Mouse (Mus musculus): ENCODE measurements around the gene Prrc2a. TPM values are rescaled to one million over a fixed set of nuclear protein-coding genes. Genes with fewer than 3 reads are reported as not detected.

Gene Prrc2a
- polyA plus RNA-seq, 1 experiment from 2014 or later, result 149 TPM

Other genes with a start within 250 kb of the Prrc2a start
- gene Neu1, start 233.6 kb downstream of the Prrc2a start, polyA plus RNA-seq (2014; fragmentation: Illumina TruSeq; extraction: RNeasy Lipid Tissue Mini Kit (QIAGEN cat#74804); ENCODE audit: insufficient read depth, low read depth, low replicate concordance), result 22.0 TPM
- 18.0 TPM for gene Hspa1b, start 205.7 kb downstream of the Prrc2a start, polyA plus RNA-seq (2014; fragmentation: Illumina TruSeq; extraction: RNeasy Lipid Tissue Mini Kit (QIAGEN cat#74804); ENCODE audit: insufficient read depth, low read depth, low replicate concordance)
- not detected for gene Gm20481, start 195.0 kb downstream of the Prrc2a start, polyA plus RNA-seq (2014; fragmentation: Illumina TruSeq; extraction: RNeasy Lipid Tissue Mini Kit (QIAGEN cat#74804); ENCODE audit: insufficient read depth, low read depth, low replicate concordance)
- gene Hspa1a, start 192.7 kb downstream of the Prrc2a start, polyA plus RNA-seq (2014; fragmentation: Illumina TruSeq; extraction: RNeasy Lipid Tissue Mini Kit (QIAGEN cat#74804); ENCODE audit: insufficient read depth, low read depth, low replicate concordance), result 15.5 TPM
- gene Hspa1l, start 192.2 kb downstream of the Prrc2a start, polyA plus RNA-seq (2014; fragmentation: Illumina TruSeq; extraction: RNeasy Lipid Tissue Mini Kit (QIAGEN cat#74804); ENCODE audit: insufficient read depth, low read depth, low replicate concordance), result 1.2 TPM
- 34.0 TPM for gene Lsm2, start 183.0 kb downstream of the Prrc2a start, polyA plus RNA-seq (2014; fragmentation: Illumina TruSeq; extraction: RNeasy Lipid Tissue Mini Kit (QIAGEN cat#74804); ENCODE audit: insufficient read depth, low read depth, low replicate concordance)
- 25.7 TPM for gene Vars, start 163.9 kb downstream of the Prrc2a start, polyA plus RNA-seq (2014; fragmentation: Illumina TruSeq; extraction: RNeasy Lipid Tissue Mini Kit (QIAGEN cat#74804); ENCODE audit: insufficient read depth, low read depth, low replicate concordance)
- gene Vwa7, start 148.3 kb downstream of the Prrc2a start, polyA plus RNA-seq (2014; fragmentation: Illumina TruSeq; extraction: RNeasy Lipid Tissue Mini Kit (QIAGEN cat#74804); ENCODE audit: insufficient read depth, low read depth, low replicate concordance), result 0.74 TPM
- 1.3 TPM for gene Sapcd1, start 136.9 kb downstream of the Prrc2a start, polyA plus RNA-seq (2014; fragmentation: Illumina TruSeq; extraction: RNeasy Lipid Tissue Mini Kit (QIAGEN cat#74804); ENCODE audit: insufficient read depth, low read depth, low replicate concordance)
- 3.1 TPM for gene Msh5, start 118.2 kb downstream of the Prrc2a start, polyA plus RNA-seq (2014; fragmentation: Illumina TruSeq; extraction: RNeasy Lipid Tissue Mini Kit (QIAGEN cat#74804); ENCODE audit: insufficient read depth, low read depth, low replicate concordance)
- 242 TPM for gene Clic1, start 114.9 kb downstream of the Prrc2a start, polyA plus RNA-seq (2014; fragmentation: Illumina TruSeq; extraction: RNeasy Lipid Tissue Mini Kit (QIAGEN cat#74804); ENCODE audit: insufficient read depth, low read depth, low replicate concordance)
- 99.2 TPM for gene Ddah2, start 105.9 kb downstream of the Prrc2a start, polyA plus RNA-seq (2014; fragmentation: Illumina TruSeq; extraction: RNeasy Lipid Tissue Mini Kit (QIAGEN cat#74804); ENCODE audit: insufficient read depth, low read depth, low replicate concordance)
- 2.4 TPM for gene Ly6g6c, start 99.5 kb downstream of the Prrc2a start, polyA plus RNA-seq (2014; fragmentation: Illumina TruSeq; extraction: RNeasy Lipid Tissue Mini Kit (QIAGEN cat#74804); ENCODE audit: insufficient read depth, low read depth, low replicate concordance)
- 0.84 TPM for gene Mpig6b, start 98.7 kb downstream of the Prrc2a start, polyA plus RNA-seq (2014; fragmentation: Illumina TruSeq; extraction: RNeasy Lipid Tissue Mini Kit (QIAGEN cat#74804); ENCODE audit: insufficient read depth, low read depth, low replicate concordance)
- 1.4 TPM for gene Ly6g6e, start 88.0 kb downstream of the Prrc2a start, polyA plus RNA-seq (2014; fragmentation: Illumina TruSeq; extraction: RNeasy Lipid Tissue Mini Kit (QIAGEN cat#74804); ENCODE audit: insufficient read depth, low read depth, low replicate concordance)
- 13.1 TPM for gene Ly6g6d, start 86.8 kb downstream of the Prrc2a start, polyA plus RNA-seq (2014; fragmentation: Illumina TruSeq; extraction: RNeasy Lipid Tissue Mini Kit (QIAGEN cat#74804); ENCODE audit: insufficient read depth, low read depth, low replicate concordance)
- gene Ly6g6f, start 79.3 kb downstream of the Prrc2a start, polyA plus RNA-seq (2014; fragmentation: Illumina TruSeq; extraction: RNeasy Lipid Tissue Mini Kit (QIAGEN cat#74804); ENCODE audit: insufficient read depth, low read depth, low replicate concordance), result not detected
- 72.3 TPM for gene Abhd16a, start 75.6 kb downstream of the Prrc2a start, polyA plus RNA-seq (2014; fragmentation: Illumina TruSeq; extraction: RNeasy Lipid Tissue Mini Kit (QIAGEN cat#74804); ENCODE audit: insufficient read depth, low read depth, low replicate concordance)
- gene Ly6g5c, start 56.6 kb downstream of the Prrc2a start, polyA plus RNA-seq (2014; fragmentation: Illumina TruSeq; extraction: RNeasy Lipid Tissue Mini Kit (QIAGEN cat#74804); ENCODE audit: insufficient read depth, low read depth, low replicate concordance), result not detected
- 0.55 TPM for gene Ly6g5b, start 49.5 kb downstream of the Prrc2a start, polyA plus RNA-seq (2014; fragmentation: Illumina TruSeq; extraction: RNeasy Lipid Tissue Mini Kit (QIAGEN cat#74804); ENCODE audit: insufficient read depth, low read depth, low replicate concordance)
- 23.7 TPM for gene Gpank1, start 43.4 kb downstream of the Prrc2a start, polyA plus RNA-seq (2014; fragmentation: Illumina TruSeq; extraction: RNeasy Lipid Tissue Mini Kit (QIAGEN cat#74804); ENCODE audit: insufficient read depth, low read depth, low replicate concordance)
- gene Csnk2b, start 42.8 kb downstream of the Prrc2a start, polyA plus RNA-seq (2014; fragmentation: Illumina TruSeq; extraction: RNeasy Lipid Tissue Mini Kit (QIAGEN cat#74804); ENCODE audit: insufficient read depth, low read depth, low replicate concordance), result 116 TPM
- 11.1 TPM for gene D17H6S53E, start 38.5 kb downstream of the Prrc2a start, polyA plus RNA-seq (2014; fragmentation: Illumina TruSeq; extraction: RNeasy Lipid Tissue Mini Kit (QIAGEN cat#74804); ENCODE audit: insufficient read depth, low read depth, low replicate concordance)
- not detected for gene Apom, start 32.8 kb downstream of the Prrc2a start, polyA plus RNA-seq (2014; fragmentation: Illumina TruSeq; extraction: RNeasy Lipid Tissue Mini Kit (QIAGEN cat#74804); ENCODE audit: insufficient read depth, low read depth, low replicate concordance)
- gene Bag6, start 29.7 kb downstream of the Prrc2a start, polyA plus RNA-seq (2014; fragmentation: Illumina TruSeq; extraction: RNeasy Lipid Tissue Mini Kit (QIAGEN cat#74804); ENCODE audit: insufficient read depth, low read depth, low replicate concordance), result 66.8 TPM
- 14.2 TPM for gene Aif1, start 11.2 kb upstream of the Prrc2a start, polyA plus RNA-seq (2014; fragmentation: Illumina TruSeq; extraction: RNeasy Lipid Tissue Mini Kit (QIAGEN cat#74804); ENCODE audit: insufficient read depth, low read depth, low replicate concordance)
- gene Lst1, start 23.5 kb upstream of the Prrc2a start, polyA plus RNA-seq (2014; fragmentation: Illumina TruSeq; extraction: RNeasy Lipid Tissue Mini Kit (QIAGEN cat#74804); ENCODE audit: insufficient read depth, low read depth, low replicate concordance), result 56.7 TPM
- 46.6 TPM for gene Ltb, start 29.5 kb upstream of the Prrc2a start, polyA plus RNA-seq (2014; fragmentation: Illumina TruSeq; extraction: RNeasy Lipid Tissue Mini Kit (QIAGEN cat#74804); ENCODE audit: insufficient read depth, low read depth, low replicate concordance)
- 1.2 TPM for gene Tnf, start 37.1 kb upstream of the Prrc2a start, polyA plus RNA-seq (2014; fragmentation: Illumina TruSeq; extraction: RNeasy Lipid Tissue Mini Kit (QIAGEN cat#74804); ENCODE audit: insufficient read depth, low read depth, low replicate concordance)
- gene Lta, start 40.5 kb upstream of the Prrc2a start, polyA plus RNA-seq (2014; fragmentation: Illumina TruSeq; extraction: RNeasy Lipid Tissue Mini Kit (QIAGEN cat#74804); ENCODE audit: insufficient read depth, low read depth, low replicate concordance), result 0.62 TPM
- gene Gm16181, start 55.9 kb upstream of the Prrc2a start, polyA plus RNA-seq (2014; fragmentation: Illumina TruSeq; extraction: RNeasy Lipid Tissue Mini Kit (QIAGEN cat#74804); ENCODE audit: insufficient read depth, low read depth, low replicate concordance), result not detected
- gene Atp6v1g2, start 68.8 kb upstream of the Prrc2a start, polyA plus RNA-seq (2014; fragmentation: Illumina TruSeq; extraction: RNeasy Lipid Tissue Mini Kit (QIAGEN cat#74804); ENCODE audit: insufficient read depth, low read depth, low replicate concordance), result 3.0 TPM
- gene Nfkbil1, start 70.9 kb upstream of the Prrc2a start, polyA plus RNA-seq (2014; fragmentation: Illumina TruSeq; extraction: RNeasy Lipid Tissue Mini Kit (QIAGEN cat#74804); ENCODE audit: insufficient read depth, low read depth, low replicate concordance), result 13.6 TPM
- 120 TPM for gene Ddx39b, start 76.8 kb upstream of the Prrc2a start, polyA plus RNA-seq (2014; fragmentation: Illumina TruSeq; extraction: RNeasy Lipid Tissue Mini Kit (QIAGEN cat#74804); ENCODE audit: insufficient read depth, low read depth, low replicate concordance)
- gene H2-D1, start 97.8 kb upstream of the Prrc2a start, polyA plus RNA-seq (2014; fragmentation: Illumina TruSeq; extraction: RNeasy Lipid Tissue Mini Kit (QIAGEN cat#74804); ENCODE audit: insufficient read depth, low read depth, low replicate concordance), result 887 TPM
- gene H2-Q1, start 155.5 kb upstream of the Prrc2a start, polyA plus RNA-seq (2014; fragmentation: Illumina TruSeq; extraction: RNeasy Lipid Tissue Mini Kit (QIAGEN cat#74804); ENCODE audit: insufficient read depth, low read depth, low replicate concordance), result 0.72 TPM
- gene H2-Q2, start 177.3 kb upstream of the Prrc2a start, polyA plus RNA-seq (2014; fragmentation: Illumina TruSeq; extraction: RNeasy Lipid Tissue Mini Kit (QIAGEN cat#74804); ENCODE audit: insufficient read depth, low read depth, low replicate concordance), result 8.2 TPM
- 102 TPM for gene H2-Q4, start 214.7 kb upstream of the Prrc2a start, polyA plus RNA-seq (2014; fragmentation: Illumina TruSeq; extraction: RNeasy Lipid Tissue Mini Kit (QIAGEN cat#74804); ENCODE audit: insufficient read depth, low read depth, low replicate concordance)

Data from lung, adult 10 weeks (tissue).